Mouse (Mus musculus): ENCODE results near the gene A630073D07Rik. TPM values are rescaled to one million over a fixed set of nuclear protein-coding genes. Genes with fewer than 3 reads are reported as not detected.
"Not testable (repeated sequence)": the region's sequence is repeated elsewhere in the genome, so short reads cannot be mapped to it uniquely, and the experiment has no call there.

A630073D07Rik gene
- not detected for total RNA-seq (2021)
- long read RNA-seq, experiment 1: 0 reads
- long read RNA-seq, experiment 2: 0 reads

- no peak for DNase-seq
Observed at GRCm38 (mm10) chr6:132651426-132651825, at the start of gene A630073D07Rik. TSS of gene A630073D07Rik (minus strand) at chr6:132651526.

GRCm38 (mm10) chr6:132700907-132701306, 49.6 kb upstream of the A630073D07Rik start, which contains the start of gene Tas2r121:
TSS of gene Tas2r121 (minus strand) at chr6:132701007.
- DNase-seq: no peak

- peak; percentile 13 for DNase-seq
Observed at GRCm38 (mm10) chr6:132691596-132691995, 40.3 kb upstream of the A630073D07Rik start.

- DNase-seq: no peak
Observed at GRCm38 (mm10) chr6:132656653-132657052, 5.3 kb upstream of the A630073D07Rik start, which contains the start of gene Tas2r120. TSS of gene Tas2r120 (plus strand) at chr6:132656953.

GRCm38 (mm10) chr6:132649399-132649798, 1.9 kb downstream of the A630073D07Rik start:
- peak; percentile 4 for DNase-seq

GRCm38 (mm10) chr6:132595613-132596012, 55.7 kb downstream of the A630073D07Rik start, which contains the start of gene Prp2:
TSS of gene Prp2 (plus strand) at chr6:132595913.
- DNase-seq: not testable (repeated sequence)

Other genes with a start within 250 kb of the A630073D07Rik start
- not detected for gene Prh1, start 81.7 kb downstream of the A630073D07Rik start, total RNA-seq (2021)
- not detected for gene Prp2, start 55.6 kb downstream of the A630073D07Rik start, total RNA-seq (2021)
- gene Tas2r120, start 5.4 kb upstream of the A630073D07Rik start, total RNA-seq (2021): not detected
- gene Tas2r121, start 49.5 kb upstream of the A630073D07Rik start, total RNA-seq (2021): not detected
- gene Tas2r122, start 60.4 kb upstream of the A630073D07Rik start, total RNA-seq (2021): not detected
- not detected for gene Tas2r115, start 86.5 kb upstream of the A630073D07Rik start, total RNA-seq (2021)
- not detected for gene Tas2r124, start 103.2 kb upstream of the A630073D07Rik start, total RNA-seq (2021)
- gene Tas2r102, start 110.6 kb upstream of the A630073D07Rik start, total RNA-seq (2021): not detected
- not detected for gene Tas2r136, start 126.6 kb upstream of the A630073D07Rik start, total RNA-seq (2021)
- not detected for gene Tas2r117, start 151.3 kb upstream of the A630073D07Rik start, total RNA-seq (2021)
- gene Tas2r123, start 195.6 kb upstream of the A630073D07Rik start, total RNA-seq (2021): not detected
- not detected for gene Tas2r116, start 203.9 kb upstream of the A630073D07Rik start, total RNA-seq (2021)
- not detected for gene Tas2r110, start 216.5 kb upstream of the A630073D07Rik start, total RNA-seq (2021)
- gene Tas2r113, start 241.5 kb upstream of the A630073D07Rik start, total RNA-seq (2021): not detected